Mouse (Mus musculus) spleen, postnatal 4 days (tissue): ENCODE results near the gene Ptprm.

ENCODE experiments used
- DNase-seq, 2 experiments: peaks; one replicate each; pipeline ENCODE4 v3.0.0; 2022; ENCODE audit warnings: low spot score in 2 of 2

Gene Ptprm

GRCm38 (mm10) chr17:66729979-66730378 is 624.3 kb downstream of the Ptprm start:
- DNase-seq = no peak

DNA sequence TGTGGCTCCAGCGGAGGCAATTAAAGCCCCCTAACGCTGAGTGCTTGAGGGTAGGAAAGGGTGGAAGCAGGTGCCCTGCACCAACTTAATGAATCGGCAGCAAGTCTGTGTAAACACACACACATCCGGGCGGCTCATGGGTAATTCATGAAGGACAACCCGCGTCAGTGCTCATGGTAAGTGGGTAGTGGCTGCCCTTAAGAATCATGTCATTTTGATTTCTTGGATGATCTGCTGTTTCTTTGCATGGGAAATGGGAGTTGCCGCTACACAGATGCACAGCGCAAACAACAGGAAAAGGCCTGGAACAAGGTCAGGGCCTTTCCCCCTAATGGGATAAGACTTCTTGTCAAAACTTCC is 633.3 kb downstream of the Ptprm start:
- DNase-seq = no peak

DNA sequence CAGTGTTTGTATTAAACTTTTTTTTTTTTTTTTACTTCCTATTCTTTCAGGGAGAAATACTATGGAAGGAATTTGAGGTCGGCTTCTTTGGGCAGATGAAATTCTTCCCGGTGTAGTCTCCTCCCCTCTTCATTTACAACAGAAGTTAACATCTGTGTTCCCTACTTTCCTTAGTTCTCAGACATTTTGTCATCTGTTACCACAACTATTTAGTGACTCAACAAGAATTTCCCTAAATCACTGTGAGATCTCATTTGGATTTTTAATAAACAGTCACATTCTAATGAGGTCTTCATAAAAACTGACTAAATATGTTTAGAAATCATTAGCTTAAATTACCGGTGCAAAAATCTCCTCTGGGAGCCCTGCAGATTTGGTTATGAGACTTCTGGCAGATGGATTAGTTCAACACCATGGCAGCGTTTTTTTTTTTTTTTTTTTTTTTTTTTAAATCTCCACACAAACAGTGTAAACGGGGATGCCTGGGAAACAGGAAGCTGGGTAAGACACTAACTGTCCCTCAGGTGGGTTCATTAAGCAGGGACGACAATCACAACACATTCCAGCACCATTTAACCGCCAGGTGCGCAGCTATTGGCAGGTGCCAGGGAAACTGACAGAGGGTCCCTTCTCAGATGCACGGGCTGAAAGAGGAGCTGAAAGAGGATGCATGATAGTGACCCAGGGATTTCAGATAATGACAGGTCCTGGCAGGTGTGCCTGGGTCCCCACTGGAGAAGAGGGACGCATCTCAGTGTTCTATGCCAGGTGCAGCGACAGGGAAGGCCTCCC is 633.9 kb downstream of the Ptprm start:
- DNase-seq = no peak

DNA sequence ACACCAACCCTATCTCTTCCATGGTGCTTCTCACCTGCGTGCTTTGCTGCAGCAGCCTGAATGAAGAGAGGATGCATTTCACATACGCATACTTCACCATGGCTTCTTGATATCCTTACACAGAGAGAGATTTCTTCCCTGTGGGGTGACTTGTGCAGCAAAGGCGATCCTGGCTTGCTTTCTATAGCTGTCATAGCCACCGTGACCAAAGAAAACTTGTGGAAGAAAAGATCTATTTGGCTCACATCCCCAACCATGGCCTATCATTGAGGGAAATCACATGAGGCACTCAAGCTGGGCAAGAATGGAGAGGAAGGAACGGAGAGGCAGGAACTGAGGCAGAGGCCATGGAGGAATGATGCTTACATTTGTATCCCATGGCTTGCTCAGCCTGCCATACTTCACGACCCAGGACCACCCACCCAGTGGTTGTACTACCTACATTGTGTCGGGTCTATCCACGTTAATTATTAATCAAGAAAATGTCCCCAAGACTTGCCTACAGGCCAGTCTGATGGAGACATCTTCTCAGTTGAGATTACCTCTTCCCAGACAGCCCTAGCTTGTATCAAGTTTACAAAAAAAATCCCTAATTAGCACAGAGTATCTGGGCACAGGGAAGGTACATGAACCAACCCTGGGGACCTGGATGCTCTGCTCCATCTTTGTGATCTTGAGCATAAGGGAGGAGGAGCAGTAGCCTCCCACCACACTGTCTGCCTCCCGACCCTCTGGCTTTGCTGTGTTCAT is 641.6 kb downstream of the Ptprm start:
- no peak for DNase-seq

DNA sequence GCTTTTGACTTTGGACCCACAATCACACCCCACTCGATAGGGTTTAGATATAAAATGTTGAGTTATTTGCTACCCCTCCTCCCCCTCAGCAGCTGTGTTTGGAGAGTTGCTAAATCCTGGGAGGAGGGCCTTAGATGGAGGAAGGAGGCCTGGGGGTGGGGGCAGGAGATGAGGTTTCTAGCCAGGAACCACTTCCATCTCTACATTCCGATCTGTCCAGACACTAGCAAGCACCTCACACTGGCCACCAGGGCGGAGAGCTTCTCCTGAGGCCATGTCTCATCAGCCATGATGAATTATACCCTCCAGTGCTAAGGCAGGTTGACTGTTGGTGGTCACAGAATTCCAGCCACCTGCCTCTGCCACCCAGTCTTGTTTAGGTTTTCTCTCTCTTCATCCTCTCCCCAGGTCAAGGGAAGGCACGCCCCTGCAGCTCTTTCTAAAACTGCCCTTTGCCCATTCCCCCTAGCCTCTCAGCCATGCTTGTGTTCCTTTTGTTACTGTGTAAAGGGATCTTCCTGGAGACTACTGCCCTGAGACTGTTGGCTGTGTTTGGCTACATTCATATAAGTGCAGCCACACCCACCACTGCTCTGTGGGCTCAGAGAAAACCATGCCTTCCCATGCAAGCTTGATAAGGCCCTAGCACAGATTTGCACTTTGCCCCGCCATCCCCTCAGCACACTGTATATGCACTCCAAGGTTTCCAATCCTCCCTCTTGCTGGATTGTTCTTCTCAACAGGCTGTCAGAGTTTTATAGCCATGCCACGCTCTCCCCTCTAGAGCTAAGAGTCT is 642.8 kb downstream of the Ptprm start:
- DNase-seq = no peak

DNA sequence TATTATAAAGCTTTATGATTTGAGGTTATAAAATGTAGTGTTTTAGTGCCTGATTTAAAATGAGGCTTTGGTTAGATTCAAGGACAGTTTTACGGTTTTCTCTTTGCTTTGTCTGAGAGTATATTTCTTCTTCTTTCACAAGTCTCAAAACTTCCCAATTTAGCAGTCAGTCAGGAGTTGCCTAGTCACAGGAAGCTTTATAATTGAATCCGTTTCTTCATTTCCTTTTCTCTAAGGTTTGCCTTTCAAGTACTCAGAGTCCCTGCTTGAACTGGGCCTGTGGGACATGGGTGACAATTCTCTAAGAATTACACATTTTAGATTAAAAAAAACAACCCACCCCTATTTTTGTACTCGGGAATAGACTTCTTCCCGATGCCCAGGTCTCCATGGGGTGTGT is 643.7 kb downstream of the Ptprm start:
- DNase-seq = no peak

DNA sequence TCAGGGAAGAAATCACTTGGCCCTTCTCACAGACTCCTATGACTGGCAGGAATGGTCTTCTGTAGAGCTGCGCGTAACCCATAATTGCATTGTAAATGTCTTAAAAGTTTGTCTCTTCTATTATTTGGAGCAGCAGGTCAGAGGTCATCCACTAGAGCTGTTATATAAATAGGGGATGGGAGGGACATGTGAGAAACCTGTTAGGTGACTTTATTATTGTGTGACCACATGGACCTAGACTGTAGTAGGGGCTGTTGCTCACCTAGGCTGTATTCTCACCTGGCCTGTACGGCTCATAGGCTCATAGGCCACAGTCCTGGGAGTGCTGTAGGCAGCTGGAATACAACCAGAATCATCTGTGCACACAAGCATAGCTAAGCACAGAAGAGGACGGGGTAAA is 645.5 kb downstream of the Ptprm start:
- DNase-seq = no peak

DNA sequence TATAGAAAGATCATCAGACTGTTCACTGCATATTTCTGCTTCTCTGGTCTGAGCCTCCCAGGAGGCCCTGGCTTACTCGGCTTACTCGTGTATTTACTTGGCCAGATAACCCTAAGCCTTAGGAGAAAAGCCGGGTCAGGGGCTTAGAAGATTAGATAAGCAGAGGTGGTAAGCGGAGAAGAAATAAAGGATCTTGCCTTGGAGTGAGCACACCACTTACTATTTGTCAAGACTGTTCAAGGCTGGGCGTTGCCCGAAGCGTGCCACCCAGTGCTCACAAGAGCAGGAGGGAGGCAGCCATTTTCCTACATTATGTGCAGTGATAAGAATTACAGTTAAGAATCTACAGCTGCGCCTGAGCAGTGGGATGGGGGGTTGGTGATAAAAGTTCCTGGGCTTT is 646.6 kb downstream of the Ptprm start:
- DNase-seq = no peak

- DNase-seq = no peak
These were observed 652.7 kb downstream of the Ptprm start for GRCm38 (mm10) chr17:66701358-66702184.

DNA sequence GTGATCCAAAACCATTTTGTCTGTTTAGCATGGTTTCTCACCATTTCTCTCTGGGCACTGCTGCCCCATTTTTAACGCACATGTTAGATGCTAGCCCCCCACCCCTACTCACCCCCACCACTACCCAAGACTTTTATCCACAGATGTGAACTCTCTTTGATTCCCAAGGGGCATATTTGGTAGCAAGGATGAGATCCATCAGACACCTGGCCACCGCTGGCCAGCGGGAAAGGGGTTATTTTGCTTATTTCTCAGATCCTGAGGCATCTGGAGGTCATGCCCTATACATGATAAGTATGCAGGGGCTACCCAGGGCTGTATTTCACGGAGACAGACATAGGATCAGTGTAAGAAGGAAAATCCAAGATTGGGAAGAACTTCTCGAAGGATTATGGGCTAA is 654.4 kb downstream of the Ptprm start:
- DNase-seq = no peak

DNA sequence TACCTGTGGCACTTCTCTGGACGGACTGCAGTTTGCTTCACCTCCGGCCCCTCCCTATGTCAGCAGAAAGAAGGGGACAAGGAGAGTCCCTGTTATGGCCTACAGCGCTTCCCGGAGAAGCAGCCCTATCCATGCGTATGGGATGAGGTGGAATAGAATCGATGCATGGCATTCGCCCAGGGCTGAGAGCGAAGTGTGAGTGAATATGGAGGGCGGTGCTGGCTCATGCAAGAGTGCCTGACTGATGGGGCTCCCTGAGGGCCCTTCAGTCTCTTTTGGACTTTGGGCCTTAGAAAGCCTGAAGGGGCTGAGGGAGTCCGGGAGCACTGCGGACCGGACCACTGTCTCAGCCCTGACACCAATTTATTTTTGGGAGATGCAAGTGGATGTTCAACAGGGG is 656.6 kb downstream of the Ptprm start:
- DNase-seq = no peak

DNA sequence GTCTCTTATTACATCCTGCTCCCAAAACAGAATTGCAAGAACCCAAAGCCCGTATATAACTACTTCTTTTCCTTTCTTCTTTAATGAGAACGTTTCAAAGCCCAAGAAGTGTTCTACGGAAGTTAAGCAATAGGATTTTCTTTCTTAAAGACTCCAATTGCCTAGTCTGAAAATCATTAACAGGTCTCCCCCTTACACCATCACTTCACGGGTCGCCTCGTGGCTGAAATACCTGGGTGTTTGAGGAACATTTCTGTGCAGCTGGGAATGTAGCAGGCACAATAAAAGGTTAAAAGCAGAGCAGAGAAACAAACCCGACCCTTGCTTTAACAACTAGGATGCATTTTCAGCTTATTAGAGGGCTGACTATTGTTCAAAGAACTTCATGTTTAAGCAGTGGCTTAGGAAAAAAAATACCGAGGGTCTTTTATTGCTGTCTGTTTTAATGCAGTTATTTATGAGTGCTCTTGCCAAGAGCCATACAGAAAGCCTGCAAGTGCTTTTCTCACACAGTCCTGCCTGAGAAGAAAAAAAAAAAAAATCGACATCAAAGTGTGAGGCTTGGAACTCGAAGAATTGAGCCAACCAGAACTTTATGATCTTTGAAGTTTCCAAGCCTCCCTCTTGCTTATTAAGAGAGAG is 657.6 kb downstream of the Ptprm start:
- no peak for DNase-seq

GRCm38 (mm10) chr17:66694326-66694725 is 659.9 kb downstream of the Ptprm start:
- no peak for DNase-seq

- DNase-seq = no peak
These were observed 660.5 kb downstream of the Ptprm start for GRCm38 (mm10) chr17:66693676-66694304.

GRCm38 (mm10) chr17:66692941-66693675 is 661.1 kb downstream of the Ptprm start:
- DNase-seq = no peak

DNA sequence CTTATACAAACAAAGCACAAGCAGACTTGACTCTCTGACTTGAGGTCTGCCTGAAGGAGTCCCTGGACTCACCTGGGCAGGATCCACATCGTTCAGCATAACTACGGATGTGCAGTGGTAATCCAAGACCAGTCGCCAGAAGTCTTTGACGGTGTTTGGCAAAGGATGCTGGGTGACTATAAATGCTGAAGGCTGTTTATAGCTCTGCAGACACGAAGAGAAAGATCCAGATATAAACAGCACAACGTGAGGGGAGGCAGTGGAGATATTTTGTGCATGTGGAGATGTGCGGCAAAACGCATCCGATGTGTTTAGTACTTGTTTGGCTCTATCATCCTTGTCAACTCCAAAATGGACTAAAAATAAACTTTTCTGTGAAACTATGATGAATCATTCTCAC is 666.1 kb downstream of the Ptprm start:
- DNase-seq = no peak

GRCm38 (mm10) chr17:66687543-66687942 is 666.7 kb downstream of the Ptprm start:
- DNase-seq = no peak

- DNase-seq = no peak
These were observed 667.4 kb downstream of the Ptprm start for GRCm38 (mm10) chr17:66686701-66687489.

GRCm38 (mm10) chr17:66683411-66683810 is 670.8 kb downstream of the Ptprm start:
- DNase-seq = no peak
